Mouse (Mus musculus) heart, adult 11 months (tissue): ENCODE data around the gene Rnf208.

Source experiments
- DNase-seq: peaks from one replicate; pipeline ENCODE4 v3.0.0; 2022

Rnf208 gene

DNA sequence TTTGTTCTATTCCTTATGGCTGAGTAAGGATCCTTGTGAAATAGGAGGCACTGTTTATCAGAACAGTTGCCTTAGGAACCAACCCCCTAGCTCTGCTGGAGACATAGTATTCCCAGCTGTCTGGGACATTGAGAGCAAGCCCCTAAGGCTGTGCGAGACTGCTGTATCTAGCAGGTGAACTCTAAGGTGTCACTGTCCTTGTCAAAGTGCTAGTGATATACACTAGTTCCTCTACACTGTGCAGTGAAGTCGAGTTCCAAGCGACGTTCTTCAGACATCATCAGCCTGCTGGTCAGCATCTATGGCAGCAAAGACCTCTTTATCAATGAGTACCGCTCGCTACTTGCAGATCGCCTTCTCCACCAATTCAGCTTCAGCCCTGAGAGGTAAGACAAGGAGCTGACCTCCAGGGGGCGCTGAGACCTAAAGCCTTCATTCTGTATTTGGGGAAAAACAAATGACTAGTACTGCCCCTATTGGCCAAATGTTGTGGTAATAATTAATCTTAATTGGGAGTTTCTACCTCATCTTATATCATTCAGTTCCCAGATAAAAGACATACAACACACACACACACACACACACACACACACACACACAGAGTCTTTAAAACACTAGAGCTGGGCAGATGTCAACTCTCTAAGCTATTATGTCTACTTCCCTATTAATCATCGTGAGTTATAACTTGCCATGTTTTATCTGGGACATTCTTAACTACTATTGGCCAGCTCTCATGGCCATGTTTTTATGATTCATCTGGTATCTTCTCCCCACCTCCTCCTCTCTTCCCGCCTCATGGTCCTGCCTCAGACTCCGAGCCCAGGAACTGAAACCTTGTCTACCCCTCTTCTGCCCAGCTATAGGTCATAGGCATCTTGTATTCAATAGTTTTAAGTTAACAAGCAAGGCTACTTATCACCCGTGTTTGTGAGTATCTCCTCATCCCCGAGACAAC lies 37.1 kb downstream of the Rnf208 start:
- peak; percentile 91 for DNase-seq

DNA sequence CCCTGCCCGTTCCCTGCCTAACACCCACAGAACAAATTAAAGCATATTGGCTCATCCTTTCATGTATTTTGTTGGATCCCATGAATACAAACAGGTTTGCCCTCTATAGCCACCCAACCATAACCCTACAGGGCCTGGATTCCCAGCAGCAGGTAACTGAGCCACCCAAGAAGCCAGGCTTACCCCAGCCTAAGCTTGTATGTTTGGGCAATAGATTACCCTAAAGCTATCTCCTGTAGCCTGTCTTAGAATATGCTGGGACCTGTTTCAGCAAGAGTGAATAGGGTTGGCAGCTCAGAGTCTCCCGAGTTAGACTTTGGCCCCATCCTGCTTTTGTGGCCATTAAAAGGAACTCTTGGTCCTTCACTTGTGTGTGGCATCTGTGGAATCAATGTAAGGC lies 43.5 kb downstream of the Rnf208 start:
- DNase-seq = no peak

DNA sequence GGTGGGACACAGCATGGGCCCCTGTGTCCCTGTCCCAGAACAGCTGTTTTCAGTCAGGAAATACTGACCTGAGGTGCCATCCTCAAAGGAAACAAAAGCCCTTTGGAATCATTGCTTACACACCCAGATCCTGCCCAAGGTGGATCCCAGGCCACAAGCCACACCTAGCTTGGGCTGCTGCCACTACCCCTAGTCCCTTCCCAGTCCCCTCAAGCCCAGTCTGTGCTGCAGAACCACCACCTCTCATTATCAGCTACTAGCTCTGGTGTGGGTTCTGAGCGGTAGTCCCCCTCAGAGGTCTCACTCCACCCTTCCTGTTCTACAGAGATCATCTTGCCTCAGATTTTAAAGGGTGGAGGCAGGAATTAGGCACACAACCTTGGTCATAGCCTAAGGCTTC lies 44.3 kb downstream of the Rnf208 start:
- DNase-seq = no peak

DNA sequence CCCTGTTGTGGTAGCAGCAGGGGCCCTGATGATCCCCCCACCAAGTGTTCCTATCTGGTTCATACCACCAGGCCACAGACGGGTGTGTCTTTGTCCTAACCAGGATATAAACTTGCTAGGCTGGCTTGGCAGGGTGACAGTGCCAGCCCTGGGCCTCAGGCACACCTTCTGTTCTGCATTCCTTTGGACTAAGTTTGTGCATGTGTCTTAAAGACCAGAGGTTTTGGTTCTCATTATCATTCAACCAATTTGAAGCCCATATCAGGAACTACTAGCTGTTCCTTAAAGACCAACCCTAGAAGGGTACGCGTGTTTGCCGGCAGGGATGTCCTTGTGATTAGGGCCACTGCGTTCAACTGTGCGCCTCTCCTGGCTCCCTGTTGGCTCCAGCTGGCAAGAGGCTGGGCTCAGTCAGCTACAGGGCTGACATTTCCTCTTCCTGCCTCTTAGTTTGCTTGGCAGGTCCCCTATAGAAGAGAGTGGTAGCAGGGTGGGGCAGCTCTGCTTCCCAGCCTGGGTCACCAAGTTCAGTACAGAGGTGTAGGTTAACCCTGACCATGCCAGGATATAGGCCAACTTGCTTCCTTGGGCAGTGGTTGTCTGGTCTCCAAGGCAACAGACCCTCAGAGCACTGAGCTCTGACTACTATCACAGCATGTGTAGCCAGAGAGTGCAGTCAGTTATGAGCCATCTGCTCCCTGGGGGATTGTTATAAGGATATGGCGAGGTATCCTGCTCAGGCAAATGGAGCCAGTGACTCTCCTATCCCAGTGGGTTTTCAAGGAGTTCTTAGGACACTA lies 45.0 kb downstream of the Rnf208 start:
- DNase-seq = no peak

DNA sequence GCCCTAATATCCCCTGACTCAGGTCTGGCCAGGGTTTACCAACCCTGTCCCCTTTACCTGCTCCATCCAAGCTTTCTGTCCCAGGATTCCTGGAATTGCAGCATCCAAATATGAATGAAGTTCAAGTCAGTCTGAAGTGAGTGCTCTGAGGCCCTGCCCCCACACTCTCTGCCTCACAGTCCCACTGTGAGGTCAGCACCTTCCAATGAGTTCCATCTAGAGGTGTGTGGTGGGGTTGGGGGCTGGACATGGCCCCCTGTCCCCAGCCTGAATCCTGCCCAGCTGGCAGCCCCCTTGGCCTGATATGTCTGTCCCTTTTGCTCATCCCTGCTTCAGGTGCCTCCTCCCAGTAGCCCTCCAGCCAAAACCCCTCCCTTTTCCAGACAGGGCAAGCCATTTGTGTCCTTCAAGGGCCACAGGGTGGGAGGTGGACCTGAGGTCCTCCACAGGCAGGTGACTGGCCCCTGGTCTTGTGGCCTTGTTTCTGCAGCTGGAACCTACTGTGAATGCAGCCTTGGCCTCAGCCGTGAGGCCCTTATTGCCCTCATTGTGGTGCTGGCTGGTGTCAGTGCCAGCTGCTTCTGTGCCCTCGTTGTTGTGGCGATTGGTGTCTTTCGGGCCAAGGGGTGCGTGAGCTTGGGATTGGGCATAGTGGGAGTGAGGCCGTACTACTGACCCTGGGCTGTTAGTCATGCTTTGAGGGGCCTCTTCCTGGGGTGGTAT lies 46.0 kb downstream of the Rnf208 start, which contains the start of gene Tmem210:
Tmem210 (plus strand) TSS at position 219 of the 723 bp plus-strand sequence.
- no peak for DNase-seq

DNA sequence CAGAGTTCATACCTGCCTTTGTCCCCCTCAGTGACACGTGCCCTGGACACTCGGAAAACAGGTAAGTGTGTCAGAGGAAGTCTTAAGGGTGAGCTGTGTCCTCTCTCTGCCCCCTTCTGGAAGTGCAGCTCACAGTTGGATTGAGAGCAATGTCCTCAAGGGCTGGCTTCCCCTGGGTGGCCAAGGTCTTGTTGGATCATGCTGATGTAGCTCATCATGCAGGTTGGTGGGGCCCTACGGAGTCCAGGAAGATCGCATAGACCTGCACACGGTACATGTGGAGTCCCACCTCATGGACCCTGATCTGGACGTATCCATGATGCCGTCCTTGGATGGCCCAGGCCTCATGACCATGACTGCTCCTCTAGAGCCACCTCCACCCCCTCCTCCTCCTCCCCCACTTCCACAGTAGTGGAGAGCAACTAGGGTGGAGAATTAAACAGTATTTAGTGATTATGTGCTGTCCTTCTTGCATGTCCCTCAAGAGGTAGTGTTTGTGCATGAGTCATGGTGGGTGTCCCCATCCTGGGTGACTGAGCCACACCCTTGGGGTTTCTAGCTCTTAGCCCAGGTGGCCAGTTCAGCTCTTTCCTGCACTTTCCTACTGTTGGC lies 46.8 kb downstream of the Rnf208 start:
- no peak for DNase-seq

DNA sequence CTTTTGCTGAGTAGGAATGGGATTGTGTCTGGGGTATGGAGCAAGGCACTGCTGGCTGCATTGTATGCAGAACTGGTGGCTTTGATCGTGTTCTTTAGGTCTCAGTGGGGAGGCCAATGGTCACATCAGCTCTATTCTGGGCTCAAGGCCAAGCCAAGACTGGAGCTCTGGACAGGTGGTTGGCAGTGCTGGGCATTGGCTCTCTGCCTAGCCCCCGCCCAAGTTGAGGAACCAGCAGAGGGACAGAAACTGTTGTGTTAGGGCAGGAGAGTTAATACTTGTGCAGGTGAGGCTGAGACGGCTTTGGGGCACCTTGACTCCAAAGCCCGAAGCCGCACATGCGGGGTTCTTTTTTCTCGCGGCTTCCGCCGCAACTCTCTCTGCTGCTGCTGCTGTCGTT lies 47.6 kb downstream of the Rnf208 start, which contains the start of gene Lrrc26:
Lrrc26 (plus strand) TSS at position 265 of the 400 bp plus-strand sequence.
- no peak for DNase-seq

DNA sequence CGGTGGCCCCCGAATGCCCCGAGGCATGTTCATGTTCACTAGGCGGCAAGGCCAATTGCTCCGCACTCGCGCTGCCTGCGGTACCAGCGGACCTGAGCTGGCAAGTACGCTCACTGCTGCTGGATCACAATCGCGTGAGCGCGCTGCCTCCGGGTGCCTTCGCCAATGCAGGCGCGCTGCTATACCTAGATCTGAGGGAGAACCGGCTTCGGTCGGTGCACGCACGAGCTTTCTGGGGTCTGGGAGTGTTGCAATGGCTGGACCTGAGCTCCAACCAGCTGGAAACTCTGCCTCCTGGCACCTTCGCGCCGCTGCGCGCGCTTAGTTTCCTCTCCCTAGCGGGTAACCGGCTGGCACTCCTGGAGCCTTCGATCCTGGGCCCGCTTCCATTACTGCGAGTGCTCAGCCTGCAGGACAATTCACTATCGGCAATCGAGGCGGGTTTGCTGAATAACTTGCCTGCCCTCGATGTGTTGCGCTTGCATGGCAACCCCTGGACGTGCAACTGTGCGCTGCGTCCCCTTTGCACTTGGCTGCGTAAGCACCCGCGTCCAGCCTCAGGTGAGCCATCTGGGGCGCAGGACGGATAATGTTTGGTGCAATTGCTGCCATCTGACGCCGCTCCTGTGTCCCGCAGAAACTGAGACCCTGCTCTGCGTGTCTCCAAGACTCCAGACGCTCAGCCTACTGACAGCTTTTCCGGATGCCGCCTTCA lies 48.2 kb downstream of the Rnf208 start:
- no peak for DNase-seq

DNA sequence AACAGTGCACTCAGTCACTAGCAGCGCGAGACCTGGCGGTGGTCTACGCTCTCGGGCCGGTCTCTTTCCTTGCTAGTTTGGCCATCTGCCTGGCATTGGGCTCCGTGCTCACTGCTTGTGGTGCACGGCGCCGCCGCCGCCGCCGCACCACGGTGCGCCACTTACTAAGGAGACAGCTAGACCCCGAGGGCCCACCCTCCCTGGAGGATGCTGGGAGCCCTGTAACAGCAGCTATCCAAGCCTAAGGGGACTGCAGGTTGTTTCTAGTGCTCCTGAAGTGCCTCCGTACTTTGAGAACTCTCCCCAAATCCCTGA lies 48.7 kb downstream of the Rnf208 start:
- DNase-seq = no peak

DNA sequence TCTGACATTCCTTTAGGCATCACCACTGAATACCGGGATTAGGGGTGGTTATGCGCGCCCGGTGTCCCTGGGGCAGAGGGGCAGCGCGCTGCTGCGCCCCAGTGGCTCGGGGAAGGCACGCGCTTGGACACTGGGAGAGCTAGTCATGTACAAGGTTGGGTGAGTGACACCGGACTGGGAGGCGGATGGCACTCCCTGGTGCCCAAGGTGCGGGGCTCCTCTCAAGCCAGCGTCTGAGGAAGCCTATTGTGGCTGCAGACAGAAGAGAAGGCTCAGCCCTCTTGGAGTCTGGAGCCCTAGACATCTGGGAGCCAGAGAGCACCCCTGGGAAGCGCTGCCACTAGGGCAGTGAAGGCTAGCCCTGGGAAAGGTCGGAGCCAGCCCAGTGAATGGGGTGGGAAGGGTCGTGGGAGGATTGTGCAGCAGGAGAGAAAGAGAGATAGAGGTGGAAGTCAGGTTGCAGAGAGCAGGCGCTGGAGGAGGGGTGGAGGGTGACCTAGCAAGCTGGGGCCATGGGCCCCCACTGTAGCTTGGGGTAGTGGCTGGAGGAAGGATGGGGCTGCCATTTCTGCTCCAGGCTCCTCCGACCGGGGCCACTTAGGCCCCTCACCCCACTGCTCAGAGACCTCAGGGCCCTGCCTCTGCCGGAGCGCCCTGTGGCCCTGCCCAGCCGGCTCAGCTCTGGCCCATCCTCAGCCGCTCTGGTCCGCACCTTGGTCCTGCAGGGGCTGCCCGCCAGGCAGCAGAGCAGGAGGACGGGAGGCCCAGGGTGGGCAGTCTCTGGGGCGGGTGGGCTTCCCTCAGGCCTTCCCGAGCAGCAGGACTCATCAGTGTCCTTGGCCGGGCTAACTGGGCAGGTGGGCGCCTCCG lies 49.4 kb downstream of the Rnf208 start:
- no peak for DNase-seq

DNA sequence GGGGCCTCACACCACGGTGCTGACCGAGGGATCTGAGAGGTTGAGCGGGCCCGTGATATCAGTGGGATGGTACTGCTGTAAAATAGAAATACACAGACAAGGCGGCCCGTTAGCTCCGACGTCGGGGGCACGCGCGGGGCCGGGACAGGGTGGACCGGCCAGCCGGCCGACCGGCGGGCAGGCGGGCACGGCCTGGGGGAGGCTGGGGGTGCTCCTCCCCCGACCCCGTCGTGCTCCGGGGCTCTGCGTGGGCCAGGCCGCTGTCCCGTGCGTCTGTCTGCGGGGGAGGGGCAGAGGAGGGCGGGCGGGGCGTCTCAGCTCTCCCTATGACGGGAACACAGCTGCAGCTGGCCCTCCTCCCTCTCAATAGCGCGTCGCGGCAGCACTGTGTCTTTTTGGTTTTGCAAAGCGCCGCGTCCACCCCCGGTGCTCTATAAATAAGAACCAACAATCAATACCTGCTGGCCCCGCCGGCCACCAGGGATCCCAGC lies 50.0 kb downstream of the Rnf208 start:
- peak; percentile 95 for DNase-seq

DNA sequence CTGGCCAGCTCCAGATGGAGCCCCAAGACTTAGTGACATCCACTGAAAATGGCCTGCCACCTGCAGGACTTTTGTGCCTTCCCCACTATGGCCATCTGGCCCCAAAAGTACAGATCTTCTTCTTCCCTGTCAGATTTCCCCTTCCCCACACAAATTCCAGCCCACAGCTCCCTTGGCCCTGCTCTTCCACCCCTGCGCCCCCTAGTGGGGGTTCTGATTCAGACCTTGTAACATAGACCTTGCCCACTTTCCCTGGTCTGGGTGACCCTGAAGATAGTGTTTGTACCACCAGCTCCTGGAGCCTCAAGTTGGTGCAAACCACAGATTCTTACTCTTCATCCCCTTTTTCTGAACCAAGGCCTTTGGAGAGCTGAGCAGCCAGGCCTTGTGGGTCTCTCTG lies 50.8 kb downstream of the Rnf208 start:
- DNase-seq = peak; percentile 95

DNA sequence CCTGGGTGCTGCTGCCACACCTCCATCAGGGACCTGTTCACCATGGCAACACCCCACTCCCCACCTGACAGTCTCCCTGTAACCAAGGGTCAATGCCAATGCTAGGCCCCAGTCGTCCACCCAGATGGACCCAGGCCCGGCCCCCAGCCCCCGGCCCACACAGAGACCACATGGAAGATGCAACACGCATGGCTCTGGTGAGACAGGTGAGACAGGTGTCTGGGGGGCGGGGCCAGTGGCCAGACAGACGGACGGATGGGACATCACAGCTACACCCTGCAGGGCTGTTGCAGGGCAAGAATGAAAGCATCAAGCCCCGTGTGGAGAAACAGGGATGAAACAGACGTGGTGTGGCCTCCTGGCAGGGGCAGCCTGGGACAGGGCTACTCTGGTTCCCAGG lies 51.7 kb downstream of the Rnf208 start:
- DNase-seq = no peak
